Mouse (Mus musculus) heart, postnatal 14 days (tissue): ENCODE measurements around the gene Tsc1. TPM values are rescaled to one million over a fixed set of nuclear protein-coding genes. Genes with fewer than 3 reads are reported as not detected.
A peak's percentile ranks its signal among the peaks of the same experiment; 100 is the strongest.

Source experiments
- DNase-seq, 2 experiments: peaks; one replicate each; pipeline ENCODE4 v3.0.0; 2021 to 2022
- intact Hi-C: fragments of 180-260 bp; cut with DNase I; formaldehyde crosslinking; loops from one replicate; pipeline ENCODE4 v1.15.1; 2025
- long read RNA-seq, 2 experiments: library from polyadenylated mRNA; stranded (forward); transcript quantifications; one replicate each; pipeline ENCODE4 v2.0.0; 2021
- total RNA-seq, 2 experiments: library from RNA; stranded (reverse); gene quantifications; 2 replicates each; pipeline ENCODE4 v1.2.3; 2021

The Tsc1 gene
- 10 to 100 TPM; 19.4 to 20.4 TPM for total RNA-seq
- long read RNA-seq, experiment 1, full-length matches to known transcripts = 1 of 24 reads
- long read RNA-seq, experiment 1, partial matches to known transcripts = 1 of 24 reads
- long read RNA-seq, experiment 1, other reads (novel, unspliced or antisense) = 22 of 24 reads
- long read RNA-seq, experiment 2, partial matches to known transcripts = 0 of 24 reads
- long read RNA-seq, experiment 2, other reads (novel, unspliced or antisense) = 24 of 24 reads

- DNase-seq = peak; percentile 95
- intact Hi-C loops = no loop called here
Measured at GRCm38 (mm10) chr2:28640461-28641424, at the start of gene Tsc1. Gene Tsc1 (plus strand): TSS chr2:28641228.

- intact Hi-C loops = no loop called here
- DNase-seq = no peak
Measured at GRCm38 (mm10) chr2:28591479-28591878, 49.5 kb upstream of the Tsc1 start.

- intact Hi-C loops = loop anchor here (1.0 kb wide), 1 partner anchor 29 kb away; no protein-coding TSS in a partner anchor
- peak; percentile 58 to 75 for DNase-seq
Measured at GRCm38 (mm10) chr2:28592809-28593208, 48.2 kb upstream of the Tsc1 start.

GRCm38 (mm10) chr2:28596021-28596420 lies 45.0 kb upstream of the Tsc1 start:
- intact Hi-C loops = no loop called here
- no peak for DNase-seq

- DNase-seq = no peak
- intact Hi-C loops = no loop called here
Measured at GRCm38 (mm10) chr2:28596998-28597397, 44.0 kb upstream of the Tsc1 start.

- intact Hi-C loops = no loop called here
- no peak for DNase-seq
Measured at GRCm38 (mm10) chr2:28597733-28598547, 43.1 kb upstream of the Tsc1 start.

GRCm38 (mm10) chr2:28598692-28599568 lies 42.1 kb upstream of the Tsc1 start:
- intact Hi-C loops = no loop called here

GRCm38 (mm10) chr2:28599569-28599900 lies 41.5 kb upstream of the Tsc1 start:
- no peak for DNase-seq
- intact Hi-C loops = no loop called here

More at GRCm38 (mm10) chr2:28598692-28599568, 42.1 kb upstream of the Tsc1 start:
- DNase-seq = no peak

GRCm38 (mm10) chr2:28601720-28602590 lies 39.1 kb upstream of the Tsc1 start:
- intact Hi-C loops = no loop called here
- DNase-seq = no peak

GRCm38 (mm10) chr2:28603542-28603941 lies 37.5 kb upstream of the Tsc1 start:
- no peak for DNase-seq
- intact Hi-C loops = no loop called here

GRCm38 (mm10) chr2:28605789-28606541 lies 35.1 kb upstream of the Tsc1 start:
- intact Hi-C loops = no loop called here
- DNase-seq = no peak

- intact Hi-C loops = no loop called here
- DNase-seq = no peak
Measured at GRCm38 (mm10) chr2:28606601-28607340, 34.3 kb upstream of the Tsc1 start.

GRCm38 (mm10) chr2:28607341-28608165 lies 33.5 kb upstream of the Tsc1 start:
- no peak for DNase-seq
- intact Hi-C loops = no loop called here

GRCm38 (mm10) chr2:28609851-28610250 lies 31.2 kb upstream of the Tsc1 start:
- intact Hi-C loops = no loop called here

GRCm38 (mm10) chr2:28610716-28611406 lies 30.2 kb upstream of the Tsc1 start:
- intact Hi-C loops = no loop called here
- DNase-seq = no peak

More at GRCm38 (mm10) chr2:28609851-28610250, 31.2 kb upstream of the Tsc1 start:
- no peak for DNase-seq

- intact Hi-C loops = no loop called here
- no peak for DNase-seq
Measured at GRCm38 (mm10) chr2:28611407-28611787, 29.6 kb upstream of the Tsc1 start.
